Mouse (Mus musculus): ENCODE measurements around the gene Pla2g4a.
"Not testable (repeated sequence)": the region's sequence is repeated elsewhere in the genome, so short reads cannot be mapped to it uniquely, and the experiment has no call there.

- TF ChIP-seq CTCF, EP300 (IDR thresholded peaks at IDR 0.05; ENCODE audit: low read depth): not testable (repeated sequence)
These were observed 37.4 kb downstream of the Pla2g4a start for GRCm38 (mm10) chr1:149923737-149924136.
